Mouse (Mus musculus) olfactory bulb, adult 2 months (tissue): ENCODE measurements at regions not wholly inside any gene's neighbourhood (a gene's known extent, or its start where the extent isn't known, plus 50 kb on each side); places are given as distances from the start of the nearest gene placed in this dataset.

ENCODE experiments used
- CTCF ChIP-seq: fragments of 200-500 bp; IDR thresholded peaks from 2 replicates; pipeline ENCODE4 v1.5.1; 2012; ENCODE audit warnings: low read depth, mild to moderate bottlenecking, low read length, moderate library complexity; ENCODE audit not compliant: insufficient read depth
- POLR2A ChIP-seq: fragments of 200-500 bp; IDR thresholded peaks from 2 replicates; pipeline ENCODE4 v1.6.1; 2012; ENCODE audit warnings: mild to moderate bottlenecking, low read depth, low read length, moderate library complexity; ENCODE audit not compliant: insufficient read depth

DNA sequence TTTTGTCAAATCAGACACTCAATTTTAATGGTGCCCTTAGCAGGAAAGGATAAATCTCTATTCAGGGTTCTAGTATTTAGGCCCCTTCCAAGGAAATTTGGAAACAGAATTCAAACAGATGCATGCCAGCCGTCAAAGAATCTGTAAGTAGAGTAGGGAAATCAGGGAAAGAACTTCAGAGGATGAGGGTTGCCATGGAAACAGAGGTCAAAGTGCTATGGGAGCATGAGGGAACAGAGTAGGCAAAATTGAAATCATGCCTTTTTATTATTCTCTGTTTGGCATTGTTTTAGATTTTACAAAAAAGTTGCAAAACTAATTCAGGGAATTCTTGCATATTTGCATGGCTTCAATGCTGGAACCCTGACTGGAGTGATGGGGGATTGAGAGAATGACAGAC is 1916.4 kb upstream of the Lrrc6 start:
- TF ChIP-seq POLR2A (no peak), CTCF (no peak)
